Mouse (Mus musculus): ENCODE data around the gene Marcksl1. TPM values are rescaled to one million over a fixed set of nuclear protein-coding genes. Genes with fewer than 3 reads are reported as not detected.
A peak's percentile ranks its signal among the peaks of the same experiment; 100 is the strongest.

Marcksl1 gene
- total and polyA plus RNA-seq, 3 experiments: 25.3 to 62.7 TPM; not detected in 1

- Histone ChIP-seq H3K79me2 (ENCODE audit: control insufficient read depth, insufficient read depth, low read length, poor library complexity) (peaks cover 1% of the 10 kb centered on the region; the same call in 1 of the 2 replicates), H3K4me1 (ENCODE audit: control insufficient read depth in 1 of 2, insufficient read depth in 2 of 2, low read length in 2 of 2) (peaks cover 0 to 15% of the 10 kb centered on the region in 2 experiments; a peak in 2 of 4 replicates), H3K27ac (ENCODE audit: control insufficient read depth, low read depth, low read length) (peak overlapping the region; percentile 41), H3K4me3 (ENCODE audit: control insufficient read depth in 1 of 2, insufficient read depth in 1 of 2, low read depth in 2 of 2, low read length in 2 of 2) (peak overlapping the region; percentile 71 to 89), H3K9ac (ENCODE audit: control insufficient read depth, low read depth, low read length, poor library complexity, severe bottlenecking) (peak overlapping the region; percentile 66), H3K9me3 (replicated peaks; ENCODE audit: insufficient read depth, low read length) (no peaks in the 10 kb centered on the region), H3K36me3 (ENCODE audit: control insufficient read depth in 1 of 2, insufficient read depth in 2 of 2, low read length in 2 of 2) (peaks cover 0 to 2% of the 10 kb centered on the region in 2 experiments; a peak in 2 of 4 replicates), H3K27me3 (ENCODE audit: control insufficient read depth in 1 of 2, insufficient read depth in 2 of 2, low read length in 2 of 2) (no peaks in the 10 kb centered on the region)
- peak; percentile 43 for DNase-seq (ENCODE audit: low read depth, low spot score)
- TF ChIP-seq SIN3A (IDR thresholded peaks at IDR 0.05; ENCODE audit: low read length): peak; percentile 56; the same call in 1 of the 2 replicates
- TF ChIP-seq ZNF384 (IDR thresholded peaks at IDR 0.05; ENCODE audit: low read depth, low read length): no peak
- no peak for TF ChIP-seq RAD21 (IDR thresholded peaks at IDR 0.05; ENCODE audit: low read depth, low read length)
- TF ChIP-seq USF1 (IDR thresholded peaks at IDR 0.05; ENCODE audit: low read depth, low read length): peak; percentile 28; the same call in 1 of the 2 replicates
- no peak for TF ChIP-seq BHLHE40 (IDR thresholded peaks at IDR 0.05; ENCODE audit: borderline replicate concordance, low read depth, low read length)
- no peak for TF ChIP-seq E2F4 (IDR thresholded peaks at IDR 0.05; ENCODE audit: borderline replicate concordance, low read depth, low read length)
- TF ChIP-seq NRF1 (IDR thresholded peaks at IDR 0.05; ENCODE audit: insufficient read depth, low read depth, low read length, poor library complexity, severe bottlenecking): no peak
- no peak for TF ChIP-seq UBTF (IDR thresholded peaks at IDR 0.05; ENCODE audit: borderline replicate concordance, insufficient read depth, low read depth, low read length)
- TF ChIP-seq ELF1 (IDR thresholded peaks at IDR 0.05; ENCODE audit: low read depth, low read length): no peak
- TF ChIP-seq MAX (IDR thresholded peaks at IDR 0.05; ENCODE audit: low read length): 0 out of 2 replicates have a peak, but pooled peaks have one; percentile 37
- 0 out of 2 replicates have a peak, but pooled peaks have one; percentile 4 for TF ChIP-seq TBP (IDR thresholded peaks at IDR 0.05; ENCODE audit: low read depth, low read length)
- TF ChIP-seq NELFE (IDR thresholded peaks at IDR 0.05; ENCODE audit: low read depth, low read length): 0 out of 2 replicates have a peak, but pooled peaks have one; percentile 27
- no peak for TF ChIP-seq RCOR1 (IDR thresholded peaks at IDR 0.05; ENCODE audit: low read depth, low read length)
- no peak for TF ChIP-seq GATA1 (IDR thresholded peaks at IDR 0.05; ENCODE audit: low read depth, low read length)
- TF ChIP-seq MYB (IDR thresholded peaks at IDR 0.05; ENCODE audit: low read depth, low read length): no peak
- TF ChIP-seq ZC3H11A (IDR thresholded peaks at IDR 0.05; ENCODE audit: low read depth, low read length): no peak
- TF ChIP-seq TCF12 (IDR thresholded peaks at IDR 0.05; ENCODE audit: low read depth, low read length): peak; percentile 6; the same call in 1 of the 2 replicates
- no peak for TF ChIP-seq KAT2A (conservative IDR thresholded peaks at IDR 0.05; ENCODE audit: low read depth, low read length)
- TF ChIP-seq MEF2A (IDR thresholded peaks at IDR 0.05; ENCODE audit: extremely low read depth, insufficient replicate concordance, low read depth, low read length, poor library complexity, severe bottlenecking): no peak
- TF ChIP-seq CTCF (IDR thresholded peaks at IDR 0.05 in 2 of 3, conservative IDR thresholded peaks at IDR 0.05 in 1 of 3; ENCODE audit: control insufficient read depth in 1 of 3, insufficient read depth in 1 of 3, low read depth in 2 of 3, low read length in 3 of 3, poor library complexity in 1 of 3, severe bottlenecking in 1 of 3): no peak
- no peak for TF ChIP-seq POLR2AphosphoS5 (IDR thresholded peaks at IDR 0.05; ENCODE audit: borderline replicate concordance, low read depth, low read length)
- TF ChIP-seq JUND (IDR thresholded peaks at IDR 0.05; ENCODE audit: low read depth, low read length): no peak
- no peak for TF ChIP-seq EP300 (IDR thresholded peaks at IDR 0.05; ENCODE audit: low read depth in 1 of 2, low read length in 2 of 2)
- TF ChIP-seq SMC3 (IDR thresholded peaks at IDR 0.05; ENCODE audit: low read depth, low read length): no peak
- no peak for TF ChIP-seq HCFC1 (IDR thresholded peaks at IDR 0.05; ENCODE audit: low read depth, low read length)
- TF ChIP-seq MAFK (IDR thresholded peaks at IDR 0.05; ENCODE audit: borderline replicate concordance, low read depth, low read length): no peak
- TF ChIP-seq ZKSCAN1 (IDR thresholded peaks at IDR 0.05; ENCODE audit: low read depth, low read length): no peak
- no peak for TF ChIP-seq GABPA (IDR thresholded peaks at IDR 0.05; ENCODE audit: low read depth, low read length)
- TF ChIP-seq CHD1 (IDR thresholded peaks at IDR 0.05; ENCODE audit: low read depth, low read length): 0 out of 2 replicates have a peak, but pooled peaks have one; percentile 60
- no peak for TF ChIP-seq TAL1 (IDR thresholded peaks at IDR 0.05; ENCODE audit: low read length)
- TF ChIP-seq MAZ (IDR thresholded peaks at IDR 0.05; ENCODE audit: low read depth, low read length): no peak
- no peak for TF ChIP-seq USF2 (IDR thresholded peaks at IDR 0.05; ENCODE audit: borderline replicate concordance in 1 of 2, insufficient read depth in 1 of 2, low read depth in 1 of 2, low read length in 2 of 2)
- 0 out of 2 replicates have a peak, but pooled peaks have one; percentile 20 for TF ChIP-seq POLR2AphosphoS2 (IDR thresholded peaks at IDR 0.05; ENCODE audit: low read length)
- 0 out of 2 replicates have a peak, but pooled peaks have one; percentile 48 for TF ChIP-seq ZMIZ1 (IDR thresholded peaks at IDR 0.05; ENCODE audit: low read depth, low read length)
- no peak for TF ChIP-seq MYC (IDR thresholded peaks at IDR 0.05; ENCODE audit: low read depth, low read length)
Observed at GRCm38 (mm10) chr4:129555862-129556531, 42.6 kb downstream of the Marcksl1 start.
